Mouse (Mus musculus) C2C12 (cell line): Measurements from ENCODE around the gene Zfp607a. TPM values are rescaled to one million over a fixed set of nuclear protein-coding genes. Genes with fewer than 3 reads are reported as not detected.

ENCODE experiments used
- H3K27me3 ChIP-seq: one replicate; pipeline ENCODE4 v1.6.1; 2011; ENCODE audit not compliant: control insufficient read depth, insufficient read depth, insufficient read length
- H3K36me3 ChIP-seq: one replicate; pipeline ENCODE4 v1.6.1; 2011; ENCODE audit not compliant: control insufficient read depth, insufficient read depth
- H3K4me3 ChIP-seq: one replicate; pipeline ENCODE4 v1.5.1; 2011; ENCODE audit warnings: mild to moderate bottlenecking, control low read depth; ENCODE audit not compliant: poor library complexity, insufficient read depth, severe bottlenecking
- H3K79me2 ChIP-seq: one replicate; pipeline ENCODE4 v1.6.1; 2011; ENCODE audit not compliant: control insufficient read depth, insufficient read depth
- H3K79me3 ChIP-seq: one replicate; pipeline ENCODE4 v1.6.1; 2011; ENCODE audit warnings: low read depth, control low read depth
- H3ac ChIP-seq: one replicate; pipeline ENCODE3; 2011; ENCODE audit warnings: low read depth; ENCODE audit not compliant: control insufficient read depth, insufficient read length
- CEBPB ChIP-seq: IDR thresholded peaks from one replicate; pipeline ENCODE4 v1.6.1; 2011; ENCODE audit warnings: low read depth, mild to moderate bottlenecking, control low read depth, moderate library complexity
- CTCF ChIP-seq: IDR thresholded peaks from one replicate; pipeline ENCODE4 v1.5.1; 2011; ENCODE audit not compliant: control insufficient read depth, insufficient read depth, insufficient read length
- FOSL1 ChIP-seq: IDR thresholded peaks from one replicate; pipeline ENCODE4 v1.8.0; 2011; ENCODE audit warnings: mild to moderate bottlenecking, low read length; ENCODE audit not compliant: poor library complexity, insufficient read depth, severe bottlenecking
- MAX ChIP-seq: IDR thresholded peaks from one replicate; pipeline ENCODE4 v1.6.1; 2011; ENCODE audit warnings: mild to moderate bottlenecking, control low read depth
- MYOD1 ChIP-seq: IDR thresholded peaks from one replicate; pipeline ENCODE4 v1.6.1; 2011; ENCODE audit warnings: low read depth; ENCODE audit not compliant: control insufficient read depth, insufficient read length
- MYOG ChIP-seq: IDR thresholded peaks from one replicate; pipeline ENCODE4 v1.6.1; 2011; ENCODE audit not compliant: control insufficient read depth, insufficient read length; ENCODE audit errors: extremely low read depth
- USF1 ChIP-seq: IDR thresholded peaks from one replicate; pipeline ENCODE4 v1.6.1; 2011; ENCODE audit warnings: low read depth, mild to moderate bottlenecking, control low read depth, moderate library complexity
- long read RNA-seq, 2 experiments: library from polyadenylated mRNA; unstranded; transcript quantifications; one replicate each; pipeline ENCODE4 v2.0.0; 2019 to 2020
- polyA plus RNA-seq: library from polyadenylated mRNA; unstranded; fragments of >200 nt; fragmentation: generic; extraction: Trizol; gene quantifications from one replicate; pipeline ENCODE4 v1.2.1, GENCODE M21; 2012; ENCODE audit warnings: missing spikeins

The Zfp607a gene
- 0.69 TPM for polyA plus RNA-seq
- long read RNA-seq, experiment 1, partial matches to known transcripts = 0 of 2 reads
- long read RNA-seq, experiment 1, other reads (novel, unspliced or antisense) = 0 of 2 reads
- long read RNA-seq, experiment 2, transcript Zfp607a-202 (5 exons, 3,511 nt) = major isoform, 9 of 12 reads
- long read RNA-seq, experiment 2, partial matches to known transcripts = 0 of 12 reads
- long read RNA-seq, experiment 2, other reads (novel, unspliced or antisense) = 3 of 12 reads

DNA sequence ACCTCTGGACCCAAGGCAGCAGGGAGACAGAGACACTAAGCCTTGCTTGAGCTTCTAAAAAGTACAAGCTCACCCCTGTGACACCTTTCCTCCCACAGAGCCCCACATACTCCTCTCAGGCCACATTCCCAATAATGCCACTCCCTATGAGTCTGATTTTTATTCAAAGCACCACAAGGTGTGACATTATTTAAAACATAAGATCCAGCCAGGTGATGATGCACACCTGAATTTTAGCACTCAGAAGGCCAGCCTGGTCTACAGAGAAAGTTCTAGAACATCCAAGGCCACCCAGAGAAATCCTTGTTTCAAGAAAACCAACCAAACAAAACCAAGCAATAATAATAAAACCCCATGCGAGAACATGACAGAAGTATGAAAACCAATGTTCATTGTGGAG, at the start of gene Zfp607a:
Gene Zfp607a (plus strand): TSS at position 301 of the 400 bp plus-strand sequence.
- no peaks in the 10 kb centered on the region for H3K27me3 ChIP-seq
- no peak within 1 kb of the TSS for H3ac ChIP-seq
- H3K79me3 ChIP-seq = no peaks in the 10 kb centered on the region
- H3K4me3 ChIP-seq = no peak within 1 kb of the TSS
- H3K79me2 ChIP-seq = no peaks in the 10 kb centered on the region
- no peaks in the 10 kb centered on the region for H3K36me3 ChIP-seq
- no peak for TF ChIP-seq FOSL1
- no peak for TF ChIP-seq MYOD1
- no peak for TF ChIP-seq MYOG
- no peak for TF ChIP-seq CEBPB
- no peak for TF ChIP-seq CTCF

- Histone ChIP-seq H3K27me3 (no peaks in the 10 kb centered on the region), H3ac (no peak overlapping the region), H3K4me3 (no peak overlapping the region), H3K79me3 (no peaks in the 10 kb centered on the region), H3K36me3 (peaks cover 13% of the 10 kb centered on the region), H3K79me2 (no peaks in the 10 kb centered on the region)
- TF ChIP-seq CTCF (no peak), MYOD1 (no peak), CEBPB (no peak), USF1 (no peak), FOSL1 (no peak), MYOG (no peak), MAX (no peak)
These were observed 38.7 kb upstream of the Zfp607a start for GRCm38 (mm10) chr7:27818526-27819110.

DNA sequence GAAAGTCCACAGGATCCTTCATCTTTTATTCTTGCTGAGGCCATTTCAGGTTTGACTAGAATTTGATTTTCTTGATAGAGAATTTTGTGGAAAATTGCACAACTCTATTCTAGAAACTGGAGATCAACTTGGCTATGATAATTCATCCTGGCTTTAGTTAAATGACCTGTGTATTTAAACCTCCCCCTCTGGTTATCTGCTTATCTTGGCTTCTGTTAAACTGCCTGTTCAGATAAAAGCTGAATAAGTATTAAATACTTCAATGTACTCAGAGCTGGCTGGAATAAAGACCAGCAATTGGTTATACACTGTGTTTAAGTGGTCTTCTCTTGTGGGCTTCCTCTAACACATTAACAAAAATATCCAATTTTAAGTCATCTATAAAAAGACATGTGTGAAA, 34.7 kb upstream of the Zfp607a start:
- Histone ChIP-seq H3K27me3 (no peaks in the 10 kb centered on the region), H3K4me3 (no peak overlapping the region), H3K79me3 (no peaks in the 10 kb centered on the region), H3K79me2 (no peaks in the 10 kb centered on the region), H3K36me3 (peaks cover 13% of the 10 kb centered on the region), H3ac (no peak overlapping the region)
- TF ChIP-seq CTCF (no peak), USF1 (no peak), FOSL1 (no peak), MYOD1 (no peak), MYOG (no peak), CEBPB (no peak), MAX (no peak)

DNA sequence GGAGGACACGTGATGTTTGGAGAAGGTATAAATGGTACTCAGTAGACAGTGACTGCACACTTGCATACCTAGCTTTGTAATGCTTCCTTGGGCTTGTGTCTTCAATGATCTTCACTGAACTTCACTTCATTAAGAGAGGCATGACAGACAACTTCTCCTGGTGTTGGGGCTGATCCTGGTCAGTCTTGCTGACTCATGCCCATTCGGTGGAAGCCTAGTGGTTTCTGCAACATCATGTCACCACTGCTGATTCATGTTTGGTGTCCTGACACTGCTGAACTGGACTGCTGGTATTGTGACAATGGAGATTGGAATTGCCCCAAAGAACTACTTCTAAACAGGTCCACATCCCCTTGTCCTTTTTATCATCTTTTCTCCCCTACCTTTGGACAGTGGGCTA, 23.2 kb upstream of the Zfp607a start:
- Histone ChIP-seq H3K36me3 (no peaks in the 10 kb centered on the region), H3ac (no peak overlapping the region), H3K27me3 (no peaks in the 10 kb centered on the region), H3K79me3 (no peaks in the 10 kb centered on the region), H3K79me2 (peaks cover 5% of the 10 kb centered on the region), H3K4me3 (no peak overlapping the region)
- TF ChIP-seq FOSL1 (no peak), MYOD1 (no peak), MAX (no peak), CEBPB (no peak), USF1 (no peak), MYOG (no peak), CTCF (no peak)

DNA sequence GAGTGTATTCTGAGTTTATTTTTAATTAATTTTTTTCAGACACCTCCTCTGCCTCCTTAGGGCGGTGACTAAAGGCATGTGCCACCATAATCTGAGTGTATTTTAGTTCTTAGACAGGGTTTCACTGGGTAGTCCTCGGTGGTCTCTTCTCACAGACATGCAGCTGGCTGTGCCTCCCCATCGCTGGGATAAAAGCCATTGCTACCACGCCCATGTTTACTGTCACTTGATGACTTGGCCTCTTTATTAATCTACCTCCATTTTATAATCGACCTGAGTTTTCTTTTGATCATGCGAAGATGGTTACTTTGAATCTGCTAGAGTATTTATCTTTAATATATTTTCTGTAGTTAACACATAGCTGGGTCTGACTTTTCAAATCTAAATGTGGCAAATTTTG, 19.4 kb upstream of the Zfp607a start:
- Histone ChIP-seq H3ac (no peak overlapping the region), H3K4me3 (peak overlapping the region; percentile 36), H3K27me3 (no peaks in the 10 kb centered on the region), H3K79me2 (peaks cover 9% of the 10 kb centered on the region), H3K79me3 (no peaks in the 10 kb centered on the region), H3K36me3 (no peaks in the 10 kb centered on the region)
- TF ChIP-seq USF1 = no peak
- TF ChIP-seq CEBPB = no peak
- no peak for TF ChIP-seq MAX
- TF ChIP-seq FOSL1 = no peak
- no peak for TF ChIP-seq CTCF
- no peak for TF ChIP-seq MYOG
- no peak for TF ChIP-seq MYOD1
